Mouse (Mus musculus) T-helper 17 cell (primary cell): ENCODE results near the gene Nkx1-1.

ENCODE experiments used
- in situ Hi-C, 2 experiments: fragments of 300-600 bp; cut with MboI, MseI; formaldehyde crosslinking; loops; 1 replicate in 1 of 2; 2 replicates in 1 of 2; pipeline ENCODE4 v1.15.1; 2025; ENCODE audit warnings: high pct_unique_total_duplicates in 2 of 2

The Nkx1-1 gene

GRCm38 (mm10) chr5:33433201-33434138 lies at the start of gene Nkx1-1:
Gene Nkx1-1, minus strand, starts transcription at chr5:33433976.
- in situ Hi-C loops, result no loop called here

DNA sequence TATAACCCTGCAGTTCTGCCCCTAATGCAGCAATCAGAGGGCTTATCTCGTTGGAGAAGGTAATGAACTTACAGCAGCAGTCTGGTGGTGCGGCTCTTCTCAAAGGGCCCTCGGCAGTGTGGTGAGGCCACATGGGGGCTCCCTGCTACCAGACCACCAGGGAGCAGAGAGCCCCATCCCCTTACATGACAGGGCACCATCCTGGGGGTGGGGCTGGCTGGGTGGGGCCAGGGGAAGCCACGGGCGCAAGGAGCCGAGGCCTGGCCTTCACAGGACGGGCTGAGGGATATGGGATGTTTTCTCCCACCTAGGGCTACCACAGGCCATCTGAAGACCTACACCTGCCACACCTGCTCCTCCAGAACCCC lies 47.5 kb upstream of the Nkx1-1 start:
- in situ Hi-C loops, result loop anchor here in 1 of 2 experiments (5.0 kb wide), 1 partner anchor 84 kb away; no protein-coding TSS in a partner anchor

GRCm38 (mm10) chr5:33480582-33481317 lies 47.0 kb upstream of the Nkx1-1 start:
- in situ Hi-C loops, result loop anchor here in 1 of 2 experiments (5.0 kb wide), 1 partner anchor 83 kb away; no protein-coding TSS in a partner anchor

DNA sequence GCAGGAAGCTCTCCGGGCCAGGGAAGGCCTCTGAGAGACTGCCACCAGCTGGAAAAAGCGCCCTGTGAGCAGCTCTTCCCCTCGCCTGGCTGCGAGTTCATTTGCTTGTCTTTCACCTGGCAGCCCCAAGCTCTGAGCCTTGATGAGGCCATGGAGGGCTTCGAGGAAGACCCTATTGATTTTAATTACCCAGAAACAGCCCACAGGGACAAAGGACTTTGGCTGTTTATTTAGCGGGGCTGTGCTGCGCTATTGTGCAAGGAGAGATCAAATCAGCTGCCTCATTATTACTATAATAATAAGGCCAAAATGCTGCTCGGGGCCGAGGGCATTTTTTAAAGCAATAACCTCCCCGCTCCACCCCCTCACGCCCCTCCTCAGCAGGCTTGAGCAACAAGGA lies 31.7 kb upstream of the Nkx1-1 start:
- in situ Hi-C loops, result no loop called here

DNA sequence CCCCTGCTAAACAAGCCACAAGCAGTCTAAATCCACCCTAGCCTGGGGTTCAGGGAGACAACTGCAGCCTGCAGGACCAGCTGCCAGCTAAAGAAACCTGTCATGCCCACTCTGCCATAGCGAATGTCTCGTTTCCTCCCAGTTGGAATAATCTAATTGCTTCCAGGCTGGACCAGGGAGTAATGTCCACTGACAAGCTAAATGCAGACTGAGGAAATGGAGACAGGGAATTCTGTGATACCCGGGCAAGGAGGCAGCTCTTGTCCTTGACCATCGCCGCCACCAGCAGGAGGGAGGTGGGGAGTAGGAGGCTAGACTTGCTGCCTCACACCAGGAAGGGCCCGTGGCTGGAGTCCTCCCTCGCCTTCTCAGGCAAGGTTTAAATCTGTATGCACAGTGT lies 30.6 kb upstream of the Nkx1-1 start:
- in situ Hi-C loops, result no loop called here

DNA sequence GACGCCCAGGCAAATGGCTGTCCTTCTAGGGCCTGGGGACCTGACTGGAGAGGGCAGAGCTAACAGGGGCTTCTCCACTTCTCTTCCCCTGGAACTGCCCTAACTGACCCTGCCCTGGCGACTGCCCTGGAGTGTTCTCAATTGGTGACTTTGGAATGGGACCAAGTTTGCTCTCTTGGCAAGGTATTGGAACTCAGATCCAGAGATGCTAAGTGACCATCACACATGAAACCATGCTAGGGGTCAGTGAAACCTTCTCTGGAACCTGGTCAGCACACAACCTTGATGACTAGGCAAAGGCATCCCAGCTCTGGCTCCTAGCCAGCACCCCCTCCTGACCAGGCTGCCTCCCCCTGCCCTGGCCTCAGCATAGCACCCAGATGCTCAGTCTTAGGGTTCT lies 25.3 kb upstream of the Nkx1-1 start:
- in situ Hi-C loops, result no loop called here

DNA sequence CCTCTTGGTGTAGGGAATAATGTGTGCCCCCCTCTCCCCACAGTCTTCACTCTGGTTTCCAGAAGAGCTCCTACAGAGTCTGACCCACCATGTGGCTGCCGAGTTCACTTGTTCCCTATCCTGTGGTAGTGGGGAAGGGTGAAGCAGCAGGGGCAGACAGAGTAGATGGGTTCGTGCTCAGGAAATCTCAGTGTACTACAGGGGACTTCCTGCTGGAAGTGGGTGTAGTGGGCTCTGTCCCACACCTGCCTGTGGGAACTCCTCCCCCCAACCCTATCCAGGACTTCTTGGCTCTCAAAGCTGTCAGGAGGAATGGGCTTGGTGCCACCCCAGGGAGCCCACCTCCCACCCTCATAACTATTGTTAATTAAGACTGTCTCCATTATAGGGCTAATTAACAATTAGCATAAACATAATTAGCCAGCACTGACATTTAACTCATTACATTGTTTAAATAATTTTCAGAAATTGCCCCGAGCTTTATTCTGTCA lies 24.4 kb upstream of the Nkx1-1 start:
- in situ Hi-C loops, result no loop called here

DNA sequence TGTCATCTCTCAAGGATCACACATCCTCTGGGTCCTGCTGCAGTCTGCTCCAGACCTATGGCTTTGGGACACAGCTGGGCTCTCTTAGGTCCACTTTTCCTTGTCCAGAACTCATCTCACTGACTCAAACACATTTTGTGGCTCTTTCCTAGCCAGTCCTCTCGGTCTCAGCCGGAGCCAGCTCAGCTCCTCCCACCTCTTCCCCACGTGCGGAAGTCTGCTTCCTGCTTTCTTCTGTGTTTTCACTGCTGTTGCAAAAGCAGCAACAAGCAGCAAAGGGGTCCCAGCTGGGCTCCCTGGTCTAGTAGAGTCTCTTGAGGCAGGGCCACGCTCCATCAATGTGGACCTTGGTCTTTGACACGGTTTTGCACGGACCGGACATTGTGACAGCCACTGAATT lies 22.0 kb upstream of the Nkx1-1 start:
- in situ Hi-C loops, result no loop called here

DNA sequence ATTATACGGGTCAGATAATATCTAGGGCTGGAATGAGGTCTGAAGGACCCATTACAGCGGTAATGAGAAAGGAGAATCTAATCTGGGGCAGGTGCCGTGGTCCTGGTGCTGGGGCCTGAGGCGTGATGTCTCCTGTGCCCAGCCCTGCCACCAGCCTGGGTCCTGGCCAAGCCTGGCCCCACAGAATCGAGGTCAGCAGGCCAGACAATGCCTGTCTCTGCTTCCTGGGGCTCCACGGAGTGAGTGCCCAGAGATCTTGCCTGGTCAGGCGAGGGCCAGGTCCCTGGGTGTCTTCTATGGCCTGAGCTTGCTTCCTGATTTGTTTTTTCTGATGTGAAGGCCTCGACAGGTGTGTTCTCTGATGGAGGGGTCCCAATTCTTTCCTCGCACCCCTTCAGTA lies 10.0 kb upstream of the Nkx1-1 start:
- in situ Hi-C loops, result no loop called here

DNA sequence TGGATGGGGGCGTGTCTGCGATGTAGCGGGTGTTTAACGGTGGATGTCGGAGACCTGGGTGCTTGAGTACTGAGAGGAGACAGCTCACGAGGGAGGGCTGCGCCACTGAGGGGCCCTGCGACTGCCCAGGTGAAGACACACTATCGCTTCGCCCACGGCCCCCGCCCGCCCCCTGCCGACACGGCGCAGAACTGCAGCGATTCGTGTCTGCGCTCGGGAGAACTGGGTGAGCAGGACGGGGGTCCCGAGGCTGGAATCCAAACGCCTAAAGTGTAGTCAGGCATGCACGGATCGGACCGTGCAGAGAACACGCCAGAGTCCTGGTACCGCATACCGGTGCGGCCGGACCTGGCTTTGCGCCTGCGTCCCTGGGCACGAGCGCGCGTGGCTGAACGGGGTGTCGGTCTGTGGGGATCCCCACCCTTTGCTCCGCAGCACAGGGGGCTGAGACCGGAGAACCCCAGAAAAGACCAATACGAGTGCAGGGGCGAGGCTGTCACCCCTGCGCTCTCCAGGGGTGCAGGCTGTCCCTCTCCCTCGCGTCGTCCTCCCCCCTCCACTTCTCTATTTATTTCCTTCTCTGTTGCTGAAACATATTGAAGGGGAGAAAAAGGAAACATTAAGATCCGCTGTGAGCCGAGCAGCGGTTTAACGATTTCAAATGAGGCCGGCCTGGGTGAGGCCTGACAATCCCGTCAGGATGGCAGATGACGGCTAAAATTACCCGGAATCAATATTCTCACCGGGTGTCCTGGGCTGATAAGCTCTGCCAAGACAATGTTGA lies 9.3 kb upstream of the Nkx1-1 start:
- in situ Hi-C loops, result no loop called here

DNA sequence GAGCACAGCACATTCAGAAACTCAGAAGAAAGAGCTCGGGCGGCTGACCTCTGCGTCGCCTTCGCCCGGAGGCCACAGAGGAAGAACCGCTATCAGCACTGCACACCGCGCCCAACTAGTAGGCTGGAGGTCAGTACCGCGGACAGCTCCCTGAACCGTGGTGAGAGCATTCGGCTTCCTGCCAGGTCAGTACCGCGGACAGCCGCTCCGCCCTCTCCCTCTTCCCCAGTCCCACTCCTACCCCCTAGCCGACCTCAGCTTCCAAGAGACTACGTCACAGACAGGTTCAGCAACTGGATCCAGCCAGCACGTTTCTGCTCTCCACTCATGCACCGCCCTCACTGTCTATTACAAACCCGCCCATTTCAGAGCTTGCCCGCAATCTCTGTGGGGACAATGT lies 4.4 kb upstream of the Nkx1-1 start:
- in situ Hi-C loops, result no loop called here

DNA sequence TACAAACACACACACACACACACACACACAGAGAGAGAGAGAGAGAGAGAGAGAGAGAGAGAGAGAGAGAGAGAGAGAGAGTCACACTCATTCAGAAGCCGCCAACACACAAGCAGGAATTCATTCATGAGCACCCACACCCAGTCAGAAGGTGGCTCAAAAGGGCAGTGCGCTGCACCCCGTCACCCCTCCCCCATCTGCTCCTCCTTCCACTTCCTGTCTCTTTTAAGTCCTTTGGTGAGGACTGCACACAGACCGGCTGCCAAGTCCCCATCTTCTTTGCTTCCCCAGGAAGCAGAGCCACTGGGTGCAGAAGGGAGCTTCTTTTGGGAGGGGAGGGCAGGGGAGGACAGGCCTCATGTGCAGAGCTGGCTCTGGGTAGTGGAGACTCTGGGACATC lies 2.2 kb upstream of the Nkx1-1 start:
- in situ Hi-C loops, result no loop called here

- in situ Hi-C loops, result no loop called here
Measured at GRCm38 (mm10) chr5:33435151-33435550, 1.4 kb upstream of the Nkx1-1 start.

- in situ Hi-C loops, result no loop called here
Measured at GRCm38 (mm10) chr5:33434141-33434780, 485 bp upstream of the Nkx1-1 start.

DNA sequence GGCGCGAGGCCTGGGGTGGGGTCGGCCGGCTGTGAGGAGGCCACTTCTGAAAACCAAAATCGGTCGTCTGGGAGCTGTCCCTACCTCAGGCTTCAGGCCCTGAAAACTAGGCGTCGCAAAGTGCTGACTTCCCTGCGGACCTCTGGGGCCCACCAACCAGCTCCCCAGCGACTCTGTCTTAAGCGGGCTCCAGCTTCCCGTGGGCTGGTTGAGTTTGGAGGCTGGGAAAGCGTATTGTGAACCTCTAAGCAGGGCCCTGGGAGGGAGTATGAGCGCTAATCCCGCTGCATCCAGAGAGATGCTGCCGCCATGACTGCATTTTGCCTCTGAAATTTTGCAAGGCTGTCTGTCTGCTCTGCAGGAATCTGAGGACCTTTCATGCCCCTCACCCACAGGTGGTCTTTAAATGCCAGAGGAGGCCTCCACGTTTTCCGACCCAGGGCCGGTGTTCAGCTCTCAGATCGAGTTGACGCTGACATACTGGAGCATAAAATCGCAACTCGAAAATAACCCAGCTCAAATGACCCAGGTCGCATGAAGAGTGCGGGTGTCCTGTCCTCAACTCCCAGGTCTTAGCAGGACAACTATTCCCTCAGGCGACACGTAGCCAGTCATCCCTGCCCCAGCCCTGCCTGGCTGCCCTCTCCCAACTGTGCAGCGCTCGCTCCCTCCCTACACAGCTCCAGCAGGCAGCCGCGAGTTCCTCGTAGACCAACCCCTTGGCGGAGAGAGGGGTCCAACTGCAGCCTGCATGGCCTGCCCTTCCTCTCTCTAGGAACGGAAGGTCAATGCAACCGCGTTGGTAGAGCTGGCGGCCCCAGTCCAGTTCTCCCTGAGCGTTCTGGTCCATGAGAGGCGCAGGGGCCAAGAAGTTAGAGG lies 1.5 kb downstream of the Nkx1-1 start:
- in situ Hi-C loops, result no loop called here

DNA sequence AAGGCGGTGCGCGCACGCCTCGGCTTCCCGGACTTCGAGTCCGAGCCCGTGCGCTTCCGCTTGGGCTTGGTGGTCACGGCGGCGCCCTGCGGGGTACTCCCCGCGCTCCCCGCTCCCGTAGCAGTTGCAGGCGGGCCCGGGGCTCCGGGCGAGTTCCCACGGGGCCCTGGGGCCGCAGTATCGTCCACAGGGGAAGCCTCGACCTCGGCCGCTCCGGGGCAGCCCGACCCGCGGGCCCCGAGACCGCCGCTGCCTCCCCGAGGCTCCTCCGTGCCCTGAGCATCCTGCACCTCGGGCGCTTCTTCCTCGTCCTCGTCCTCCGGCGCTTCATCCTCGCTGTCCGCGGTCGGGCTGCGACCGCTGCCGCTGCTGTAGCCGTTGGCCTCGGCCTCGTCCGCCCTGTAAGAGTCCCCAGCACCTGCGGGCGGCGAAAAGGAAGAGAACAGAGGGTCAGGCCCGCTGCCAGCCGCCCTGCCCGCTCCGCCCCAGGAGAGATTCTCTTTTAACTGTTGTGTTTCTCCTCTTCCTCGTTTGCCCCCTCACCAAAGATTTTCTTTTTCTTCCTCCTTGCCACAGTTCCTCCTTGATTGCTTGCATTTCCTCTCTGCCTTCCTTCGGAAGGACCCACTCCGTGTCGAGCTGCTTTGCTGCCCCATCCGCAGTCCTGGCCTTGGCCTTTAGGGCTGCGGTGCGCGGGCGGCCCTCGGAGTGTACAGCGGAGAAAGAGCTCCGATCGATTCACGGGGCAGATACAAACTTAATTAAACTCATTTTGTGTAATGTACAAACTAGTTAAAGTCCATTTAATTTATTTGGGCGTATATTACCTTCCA lies 2.4 kb downstream of the Nkx1-1 start:
- in situ Hi-C loops, result no loop called here

DNA sequence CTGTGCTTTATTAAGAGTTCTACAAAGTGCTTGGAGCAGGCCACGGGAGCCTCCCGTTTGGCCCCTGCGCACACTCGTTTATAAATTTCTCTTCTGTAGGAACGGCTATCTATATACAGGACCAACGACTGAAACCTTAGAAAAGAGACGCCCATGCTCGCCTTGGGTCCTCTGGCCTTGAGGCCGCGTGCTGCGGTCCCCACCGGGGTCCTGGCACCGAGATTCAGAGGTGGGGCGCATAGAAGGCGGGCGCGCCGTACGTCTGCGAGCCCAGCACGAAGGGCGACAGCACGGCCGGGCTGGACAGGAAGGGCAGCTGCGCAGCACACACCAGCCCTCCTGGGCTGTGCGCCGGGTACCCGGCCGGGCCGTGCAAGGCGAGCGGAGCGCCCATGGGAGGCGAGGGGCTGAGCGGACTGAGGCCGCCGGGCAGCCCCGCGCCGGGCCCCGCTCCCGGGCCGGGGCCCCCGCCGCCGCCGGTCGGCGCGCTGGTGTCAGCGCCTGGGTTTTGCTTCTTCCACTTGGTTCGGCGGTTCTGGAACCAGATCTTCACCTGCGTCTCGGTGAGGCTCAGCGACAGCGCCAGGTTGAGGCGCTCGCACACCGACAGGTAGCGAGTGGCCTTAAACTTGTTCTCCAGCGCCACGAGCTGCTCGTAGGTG lies 3.1 kb downstream of the Nkx1-1 start:
- in situ Hi-C loops, result no loop called here

GRCm38 (mm10) chr5:33430106-33430505 lies 3.7 kb downstream of the Nkx1-1 start:
- in situ Hi-C loops, result no loop called here

GRCm38 (mm10) chr5:33427461-33427860 lies 6.3 kb downstream of the Nkx1-1 start:
- in situ Hi-C loops, result loop anchor here in 1 of 2 experiments (10.0 kb wide), 1 partner anchor 1527 kb away; no protein-coding TSS in a partner anchor
